Mouse (Mus musculus): ENCODE results near the gene Itsn1. TPM values are rescaled to one million over a fixed set of nuclear protein-coding genes. Genes with fewer than 3 reads are reported as not detected.

Gene Itsn1
- total RNA-seq, 2 experiments from 2014 or later: 54.5 to 59.7 TPM

GRCm38 (mm10) chr16:91936340-91937030, 207.4 kb downstream of the Itsn1 start:
- DNase-seq (ENCODE audit: low spot score in 2 of 2): peak; percentile 56 to 76

- no peak for DNase-seq (ENCODE audit: low spot score in 2 of 2)
Measured at GRCm38 (mm10) chr16:91937281-91937680, 208.2 kb downstream of the Itsn1 start.

- DNase-seq (ENCODE audit: low spot score in 2 of 2): no peak
Measured at GRCm38 (mm10) chr16:91938141-91938540, 209.1 kb downstream of the Itsn1 start.

DNA sequence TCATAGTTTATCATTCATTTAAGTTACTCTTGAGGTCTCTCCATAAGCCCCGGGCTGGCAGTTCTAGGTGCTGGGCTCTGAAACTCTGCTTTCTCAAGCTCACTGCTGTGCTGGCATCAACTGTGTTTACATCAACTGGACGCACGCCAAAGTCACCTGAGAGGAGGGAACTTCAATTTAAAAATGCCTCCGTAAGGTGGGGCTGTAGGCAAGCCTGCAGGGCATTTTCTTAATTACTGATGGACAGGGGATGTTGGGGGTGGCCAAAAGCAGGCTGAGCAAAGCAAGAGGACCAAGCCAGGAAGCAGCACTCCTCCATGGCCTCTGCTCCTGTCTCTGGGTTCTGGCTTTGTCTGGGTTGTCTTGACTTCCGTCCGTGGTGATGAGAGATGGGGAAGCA, 211.6 kb downstream of the Itsn1 start:
- DNase-seq (ENCODE audit: low spot score in 2 of 2): no peak

GRCm38 (mm10) chr16:91942201-91942600, 213.1 kb downstream of the Itsn1 start:
- no peak for DNase-seq (ENCODE audit: low spot score in 2 of 2)

GRCm38 (mm10) chr16:91946261-91946660, 217.2 kb downstream of the Itsn1 start:
- no peak for DNase-seq (ENCODE audit: low spot score in 2 of 2)

- no peak for DNase-seq (ENCODE audit: low spot score in 2 of 2)
Measured at GRCm38 (mm10) chr16:91947093-91947492, 218.0 kb downstream of the Itsn1 start.

GRCm38 (mm10) chr16:91953967-91954366, 224.9 kb downstream of the Itsn1 start:
- no peak for DNase-seq (ENCODE audit: low spot score in 2 of 2)

GRCm38 (mm10) chr16:91954766-91955165, 225.7 kb downstream of the Itsn1 start:
- DNase-seq (ENCODE audit: low spot score in 2 of 2): no peak

GRCm38 (mm10) chr16:91962204-91962893, 233.3 kb downstream of the Itsn1 start:
- peak in 1 of 2 experiments; percentile 41 for DNase-seq (ENCODE audit: low spot score in 2 of 2)

GRCm38 (mm10) chr16:91962894-91963555, 233.9 kb downstream of the Itsn1 start:
- DNase-seq (ENCODE audit: low spot score in 2 of 2): no peak

DNA sequence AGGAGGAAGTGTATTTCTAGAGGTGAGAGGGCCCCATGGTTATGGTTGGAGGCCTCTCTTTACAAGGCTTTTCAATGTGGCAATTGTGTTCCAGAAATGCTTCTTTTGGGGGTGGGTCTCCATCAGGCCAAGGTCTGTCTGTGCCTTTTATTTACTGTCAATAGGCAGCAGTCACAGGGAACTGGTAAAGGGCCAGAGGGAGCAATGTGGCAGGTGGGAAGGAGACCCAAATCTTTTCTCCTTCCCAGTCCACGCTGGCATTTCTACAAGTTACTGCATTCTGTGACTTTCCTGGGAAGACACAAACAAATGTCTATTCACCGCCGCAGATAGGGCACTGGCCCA, 234.4 kb downstream of the Itsn1 start:
- no peak for DNase-seq (ENCODE audit: low spot score in 2 of 2)

GRCm38 (mm10) chr16:91964308-91965178, 235.5 kb downstream of the Itsn1 start:
- no peak for DNase-seq (ENCODE audit: low spot score in 2 of 2)

DNA sequence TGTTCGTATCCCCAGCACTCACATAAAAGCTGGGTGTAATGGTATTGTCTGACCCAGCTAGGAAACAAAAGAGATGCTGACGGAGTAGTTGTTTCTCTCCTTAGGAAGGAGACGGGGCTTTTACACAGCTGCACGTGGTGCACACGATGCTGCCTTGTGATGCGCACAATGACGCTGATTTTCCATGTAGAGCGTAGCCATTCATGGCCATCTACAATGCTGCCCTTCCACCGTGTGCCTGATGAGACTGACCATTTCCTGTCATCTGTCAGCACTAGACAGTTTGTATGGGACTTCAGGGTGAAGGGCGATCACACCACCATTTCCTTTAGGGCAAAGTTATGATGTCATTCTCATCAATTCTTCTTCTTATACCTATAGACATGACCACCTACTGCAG, 239.6 kb downstream of the Itsn1 start:
- DNase-seq (ENCODE audit: low spot score in 2 of 2): no peak

DNA sequence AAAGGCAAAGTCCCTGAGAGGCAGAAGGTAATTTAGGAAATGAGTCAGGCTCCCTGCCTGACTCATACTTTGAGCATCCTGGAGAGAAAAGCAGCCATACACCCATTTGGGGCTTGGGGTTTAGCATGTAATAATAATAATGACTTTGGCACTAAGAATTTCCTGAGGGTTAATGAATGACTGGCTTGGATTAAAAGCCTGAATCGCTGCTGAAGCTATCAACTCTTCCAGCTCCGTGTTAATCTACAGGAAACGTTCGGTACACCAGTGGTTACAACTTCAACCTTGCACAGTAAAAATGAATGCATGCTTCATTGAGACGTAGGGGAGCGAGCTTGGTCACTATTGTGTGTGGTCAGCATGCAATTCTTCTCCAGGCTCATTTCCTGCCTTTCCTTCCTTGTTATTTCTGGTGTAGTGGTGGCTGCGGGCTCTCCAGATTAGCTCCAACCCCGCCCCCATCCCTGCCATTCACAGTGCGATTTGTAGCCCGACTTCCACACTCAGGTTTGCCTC, 240.5 kb downstream of the Itsn1 start:
- DNase-seq (ENCODE audit: low spot score in 2 of 2): no peak

Small RNA genes lying within 50 kb of the gene (microRNA-seq; reads per million reads assigned to microRNA genes)
- gene Gm27773: not detected

Other genes starting within 250 kb of the Itsn1 start
- 10 to 100 TPM; 87.7 to 92.9 TPM for gene Ifnar1, start 244.0 kb upstream of the Itsn1 start, total RNA-seq (2021)
- gene Ifngr2, start 182.2 kb upstream of the Itsn1 start, total RNA-seq (2021): 10 to 100 TPM; 38.5 to 40.9 TPM
- gene Tmem50b, start 131.5 kb upstream of the Itsn1 start, total RNA-seq (2021): 10 to 100 TPM; 29.2 to 29.8 TPM
- gene Dnajc28, start 110.3 kb upstream of the Itsn1 start, total RNA-seq (2021): 1 to 10 TPM; 5.6 to 8.7 TPM
- 100 to 1,000 TPM; 117 to 118 TPM for gene Gart, start 82.3 kb upstream of the Itsn1 start, total RNA-seq (2021)
- gene Son, start 81.8 kb upstream of the Itsn1 start, total RNA-seq (2021): 100 to 1,000 TPM; 265 to 299 TPM
- gene Donson, start 40.5 kb upstream of the Itsn1 start, total RNA-seq (2021): 10 to 100 TPM; 15.0 to 21.0 TPM
- gene Cryzl1, start 306 bp upstream of the Itsn1 start, total RNA-seq (2021): 10 to 100 TPM; 61.0 to 67.9 TPM

All from adrenal gland, postnatal 4 days (tissue).